Mouse (Mus musculus): ENCODE data around the gene Erbb2.

Erbb2 gene

GRCm38 (mm10) chr11:98385638-98386585, 26.4 kb upstream of the Erbb2 start, which contains the start of gene Pnmt:
TSS of gene Pnmt (plus strand) at chr11:98386450.
- in situ Hi-C loops (cut with MboI, MseI) = loop anchor here (5.0 kb wide), 2 partner anchors 46 to 269 kb away; no protein-coding TSS in a partner anchor

- in situ Hi-C loops (cut with MboI, MseI) = loop anchor here (5.0 kb wide), 2 partner anchors 46 to 269 kb away; no protein-coding TSS in a partner anchor
Observed at GRCm38 (mm10) chr11:98386596-98386995, 25.7 kb upstream of the Erbb2 start.

- in situ Hi-C loops (cut with MboI, MseI) = loop anchor here (5.0 kb wide), 2 partner anchors 45 to 270 kb away; no protein-coding TSS in a partner anchor
Observed at GRCm38 (mm10) chr11:98387056-98387577, 25.2 kb upstream of the Erbb2 start.

DNA sequence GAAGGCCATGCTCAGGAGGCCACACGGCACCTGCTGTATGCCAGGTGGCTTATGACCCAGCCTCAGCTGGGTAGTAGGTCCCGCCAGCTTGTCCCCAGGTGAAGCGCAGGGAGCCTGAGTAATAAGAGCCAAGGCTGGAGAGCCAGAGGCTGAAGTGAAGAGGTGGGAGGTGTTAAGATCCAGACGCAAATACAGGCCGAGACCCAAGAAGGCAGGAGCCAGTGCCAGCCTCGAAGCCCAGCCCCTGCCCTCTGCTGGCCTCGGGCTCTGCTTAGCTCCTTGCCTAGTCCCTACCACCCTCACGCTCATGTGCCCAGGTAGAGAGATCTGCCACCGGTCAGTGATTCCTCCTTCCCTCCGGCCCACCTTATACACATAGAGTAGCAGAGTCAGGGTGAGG, 24.0 kb upstream of the Erbb2 start:
- in situ Hi-C loops (cut with MboI, MseI) = loop anchor here (5.0 kb wide), 2 partner anchors 44 to 271 kb away; no protein-coding TSS in a partner anchor

DNA sequence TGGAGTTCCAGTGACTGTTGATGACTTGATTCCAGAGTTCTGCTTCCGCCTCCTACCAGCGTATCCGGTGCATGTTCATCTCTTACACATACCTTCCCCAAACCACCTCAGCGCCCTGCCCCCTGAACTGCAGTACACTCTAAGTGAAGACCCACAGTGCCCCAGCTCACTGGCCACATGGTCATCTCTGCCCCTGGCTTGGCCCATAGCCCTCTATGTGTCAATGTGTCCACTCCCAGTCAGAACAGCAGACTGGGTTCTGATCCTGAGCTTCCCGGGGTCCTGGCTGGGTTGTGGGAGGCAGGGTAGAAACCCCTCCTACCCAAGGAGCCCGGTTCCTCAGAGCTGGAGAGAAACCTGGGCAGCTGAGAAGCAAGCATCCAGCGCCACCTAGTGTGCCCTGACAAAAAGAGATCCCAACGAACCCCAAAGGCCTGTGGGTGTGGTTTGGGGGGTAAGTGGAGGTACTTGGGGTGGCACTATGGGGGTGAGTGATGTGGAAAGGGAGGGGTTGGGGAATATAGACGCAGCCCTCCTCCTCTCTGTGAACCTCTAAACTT, 23.0 kb upstream of the Erbb2 start:
- in situ Hi-C loops (cut with MboI, MseI) = loop anchor here (5.0 kb wide), 2 partner anchors 43 to 272 kb away; no protein-coding TSS in a partner anchor

DNA sequence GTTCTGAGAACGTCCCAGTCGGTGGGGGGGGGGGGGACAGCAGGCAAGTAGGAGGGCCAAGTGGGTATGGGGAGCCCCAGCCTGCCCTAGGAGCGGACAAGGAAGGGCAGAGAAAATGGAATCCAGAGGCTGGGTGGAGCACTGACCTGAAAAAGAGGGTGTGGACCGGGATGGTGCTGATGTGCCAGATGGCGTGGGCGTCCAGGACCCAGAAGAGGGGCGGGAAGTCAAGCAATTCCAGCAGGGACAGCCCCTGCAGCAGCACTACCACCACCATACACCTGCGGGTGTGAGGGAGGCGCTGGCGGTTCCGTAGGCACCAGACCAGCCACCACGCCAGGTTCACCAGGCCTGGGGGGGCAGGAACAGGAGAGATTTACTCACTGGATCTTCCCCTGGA, 22.1 kb upstream of the Erbb2 start:
- in situ Hi-C loops (cut with MboI, MseI) = no loop called here

GRCm38 (mm10) chr11:98392034-98392433, 20.2 kb upstream of the Erbb2 start:
- in situ Hi-C loops (cut with MboI, MseI) = no loop called here

GRCm38 (mm10) chr11:98392645-98393044, 19.6 kb upstream of the Erbb2 start:
- in situ Hi-C loops (cut with MboI, MseI) = no loop called here

- in situ Hi-C loops (cut with MboI, MseI) = no loop called here
Observed at GRCm38 (mm10) chr11:98393317-98393716, 19.0 kb upstream of the Erbb2 start.

- in situ Hi-C loops (cut with MboI, MseI) = no loop called here
Observed at GRCm38 (mm10) chr11:98394301-98394700, 18.0 kb upstream of the Erbb2 start.

- in situ Hi-C loops (cut with MboI, MseI) = no loop called here
Observed at GRCm38 (mm10) chr11:98395041-98395440, 17.2 kb upstream of the Erbb2 start.

DNA sequence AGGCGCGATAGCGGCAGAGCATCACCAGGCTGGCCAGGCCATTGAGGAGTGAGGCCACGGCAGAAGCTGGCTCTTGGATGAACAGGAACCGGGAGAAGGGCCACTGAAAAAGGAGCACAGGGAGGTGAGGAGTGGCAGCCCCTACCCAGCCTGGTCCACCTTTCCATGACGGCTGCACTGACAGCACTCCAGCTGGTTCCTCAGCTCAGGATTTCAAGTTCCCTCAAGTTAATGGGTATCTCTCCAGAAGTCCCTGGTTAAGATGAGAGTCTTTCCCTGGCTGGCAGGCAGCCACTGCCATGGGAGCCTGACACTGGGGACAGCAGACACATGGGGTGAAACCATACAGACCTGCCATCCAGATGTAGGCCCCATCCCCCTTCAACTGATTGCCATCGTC, 14.3 kb upstream of the Erbb2 start:
- in situ Hi-C loops (cut with MboI, MseI) = no loop called here

DNA sequence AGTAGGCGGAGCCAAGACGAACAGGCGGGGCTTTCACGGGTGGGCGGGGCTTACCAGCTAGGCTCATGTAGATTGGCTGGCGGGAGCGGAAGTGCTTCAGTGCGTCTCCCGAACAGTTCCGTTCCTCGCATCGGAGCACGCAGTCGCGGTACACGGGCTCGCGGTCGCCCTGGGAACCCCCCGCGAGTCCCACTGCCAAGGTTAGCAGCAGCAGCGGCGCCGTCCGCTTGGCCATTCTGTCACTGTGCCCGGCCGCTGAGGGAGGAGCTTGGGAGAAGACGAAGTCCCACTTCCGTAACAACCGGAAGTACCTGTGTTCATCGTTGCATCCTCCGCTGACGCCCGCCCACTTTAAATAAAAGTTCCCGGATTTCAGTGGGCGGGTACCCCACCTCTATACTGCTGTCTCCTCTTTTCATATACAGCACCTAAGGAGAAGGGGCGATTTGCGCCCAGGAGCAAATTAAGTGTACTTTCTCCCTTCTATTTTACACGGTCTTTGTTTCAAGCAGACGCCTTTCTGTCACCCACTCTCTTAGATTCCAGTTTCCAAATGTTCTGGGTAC, 12.0 kb upstream of the Erbb2 start, which contains the start of gene Pgap3:
TSS of gene Pgap3 (minus strand) at position 330 of the 566 bp plus-strand sequence.
- in situ Hi-C loops (cut with MboI, MseI) = no loop called here

DNA sequence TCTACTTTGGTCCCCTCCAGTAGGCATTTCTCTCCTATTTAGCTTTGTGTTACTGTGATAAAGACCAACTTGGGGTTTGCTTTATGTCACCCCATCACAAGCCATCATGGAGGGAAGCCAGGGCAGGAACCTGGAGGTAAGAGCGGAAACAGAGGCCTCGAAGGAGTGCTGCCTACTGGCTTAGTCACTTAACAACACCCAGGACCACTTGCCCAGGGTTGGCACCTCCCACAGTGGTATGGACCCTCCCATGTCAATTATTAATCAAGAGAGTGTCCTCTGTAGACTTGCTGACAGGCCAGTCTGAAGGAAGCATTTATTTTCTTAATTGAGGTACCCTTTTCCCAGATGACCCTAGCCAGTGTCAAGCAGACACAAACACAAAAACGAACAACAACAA, 11.5 kb upstream of the Erbb2 start:
- in situ Hi-C loops (cut with MboI, MseI) = no loop called here

DNA sequence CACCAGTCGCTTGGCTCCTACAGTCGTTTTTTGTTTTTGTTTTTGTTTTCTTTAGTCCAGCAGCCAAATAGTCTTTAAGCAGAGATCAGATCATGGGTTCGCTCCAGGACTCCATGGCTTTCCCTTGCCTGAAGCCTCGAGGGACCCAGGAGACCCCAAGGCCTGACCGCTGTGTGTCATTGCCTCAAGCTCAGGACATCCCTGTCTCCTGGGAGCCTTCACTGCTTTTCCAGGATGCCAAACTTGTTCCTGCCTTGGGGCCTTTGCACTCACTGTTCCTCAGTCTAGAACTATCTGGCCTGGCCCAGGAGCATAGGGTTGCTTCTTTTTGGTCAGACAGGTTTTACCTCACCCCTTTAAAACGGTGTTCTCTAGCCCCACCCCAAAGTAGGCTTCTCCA, 5.6 kb upstream of the Erbb2 start:
- in situ Hi-C loops (cut with MboI, MseI) = no loop called here

GRCm38 (mm10) chr11:98408872-98409271, 3.4 kb upstream of the Erbb2 start:
- in situ Hi-C loops (cut with MboI, MseI) = no loop called here

- in situ Hi-C loops (cut with MboI, MseI) = no loop called here
Observed at GRCm38 (mm10) chr11:98409341-98409822, 2.9 kb upstream of the Erbb2 start.

DNA sequence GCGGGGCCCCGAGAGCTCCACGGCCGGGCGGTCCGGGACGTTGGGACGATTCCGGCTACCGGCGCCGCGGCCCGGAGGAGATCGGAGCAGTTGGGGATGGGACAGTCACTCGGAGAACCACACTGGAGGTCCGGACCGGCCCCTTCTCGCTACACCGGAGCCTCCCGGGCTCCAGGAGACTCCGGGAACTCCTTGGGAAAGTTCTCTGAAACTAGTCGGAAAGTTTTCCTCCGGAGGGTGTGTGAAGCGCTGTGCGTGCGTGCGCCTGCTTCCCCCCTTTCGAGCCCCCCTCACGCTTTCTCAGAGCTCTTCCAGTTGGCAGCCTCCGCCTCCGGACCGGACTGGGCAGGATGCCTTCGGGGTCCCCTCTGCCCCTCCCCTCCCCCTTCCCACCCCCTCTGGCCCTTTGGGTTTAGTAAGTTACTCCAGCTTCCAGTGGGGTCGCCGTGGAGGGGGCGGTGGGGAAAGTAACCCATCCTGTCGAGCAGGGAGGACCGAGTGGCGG, 579 bp downstream of the Erbb2 start:
- in situ Hi-C loops (cut with MboI, MseI) = no loop called here

DNA sequence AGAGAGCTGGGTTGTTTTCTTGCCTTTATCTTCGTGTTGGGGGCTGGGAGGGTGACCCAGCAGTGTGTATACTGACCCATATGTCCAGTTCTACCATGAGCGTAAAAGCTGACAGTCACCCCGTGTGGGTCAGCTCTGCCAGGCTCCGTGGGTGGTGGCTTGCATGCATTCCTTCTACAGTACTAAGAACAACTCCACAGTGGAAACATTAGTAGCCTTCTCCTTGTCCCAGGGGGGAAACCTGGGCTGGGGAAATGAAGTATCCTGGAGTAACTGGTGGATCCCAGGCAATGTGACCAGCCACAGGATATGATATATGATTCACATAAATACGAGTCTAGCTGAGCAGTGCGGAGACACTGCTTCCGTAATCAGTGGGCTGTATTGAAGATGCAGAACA, 1.5 kb downstream of the Erbb2 start:
- in situ Hi-C loops (cut with MboI, MseI) = no loop called here

GRCm38 (mm10) chr11:98414162-98414561, 1.9 kb downstream of the Erbb2 start:
- in situ Hi-C loops (cut with MboI, MseI) = no loop called here

DNA sequence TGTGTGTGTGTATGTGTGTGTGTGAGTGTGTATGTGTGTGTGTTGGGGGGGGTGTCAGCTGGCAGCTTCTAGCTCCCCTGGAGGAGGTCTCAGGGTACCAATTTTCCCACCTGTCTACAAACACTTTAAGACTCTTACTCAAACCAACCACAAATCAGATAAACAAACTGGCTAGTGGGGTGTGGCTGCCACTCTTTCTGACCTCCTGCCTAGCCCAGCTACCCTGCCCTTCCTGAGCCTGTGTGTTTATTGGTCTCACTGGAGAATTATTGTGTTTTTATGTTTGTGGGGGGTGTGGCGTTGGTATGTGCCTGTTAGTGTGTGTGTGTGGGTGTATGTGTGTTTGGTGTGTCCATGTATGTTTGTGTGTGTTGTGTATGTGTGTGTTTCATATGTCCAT, 4.8 kb downstream of the Erbb2 start:
- in situ Hi-C loops (cut with MboI, MseI) = no loop called here

DNA sequence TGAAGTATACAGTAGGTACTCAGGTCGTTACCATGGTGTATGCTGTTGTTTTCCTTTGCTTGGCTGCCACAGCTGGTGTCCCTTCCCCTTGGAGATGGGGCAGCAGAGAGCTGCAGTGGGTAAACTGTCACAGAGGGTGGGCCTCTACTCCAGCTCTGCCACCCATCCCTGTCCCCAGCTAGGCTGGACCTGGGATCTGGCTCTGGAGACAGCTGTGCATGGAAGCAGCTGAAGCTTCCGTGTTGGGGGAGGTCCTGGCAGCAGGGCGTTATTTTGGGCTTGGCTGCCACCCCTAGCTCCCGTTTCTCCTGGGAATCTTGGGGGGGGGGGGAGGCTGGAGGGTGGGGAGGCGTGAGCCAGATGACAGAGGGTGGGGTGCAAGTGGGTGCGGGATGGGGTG, 6.0 kb downstream of the Erbb2 start:
- in situ Hi-C loops (cut with MboI, MseI) = no loop called here

All from regulatory T cell (primary cell).